Mouse (Mus musculus): ENCODE measurements around the gene Elavl2. TPM values are rescaled to one million over a fixed set of nuclear protein-coding genes. Genes with fewer than 3 reads are reported as not detected.
A peak's percentile ranks its signal among the peaks of the same experiment; 100 is the strongest.

Elavl2 gene
- total RNA-seq, 2 experiments from 2014 or later = 172 to 173 TPM

GRCm38 (mm10) chr4:91228341-91228740 lies 172.2 kb downstream of the Elavl2 start:
- DNase-seq = no peak
- intact Hi-C loops (cut with DNase I) = no loop called here

DNA sequence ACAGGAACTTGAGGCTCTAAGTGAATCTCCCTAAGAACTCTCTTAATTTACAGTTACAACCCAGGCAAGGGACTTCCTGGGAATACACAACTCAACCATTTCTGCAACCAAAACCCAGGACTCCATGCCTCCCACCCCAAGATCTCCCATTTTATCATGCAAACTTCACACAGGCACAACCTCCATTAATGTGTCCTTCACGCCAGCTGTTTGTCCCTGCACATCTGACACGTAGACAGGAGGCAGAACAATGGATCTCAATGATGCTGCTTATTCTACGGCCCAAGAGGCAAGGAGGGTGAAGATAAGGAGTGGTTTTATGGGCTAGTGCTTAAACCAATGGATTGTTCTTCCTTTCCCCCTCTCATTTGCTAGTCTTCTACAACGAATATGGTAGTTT lies 176.8 kb downstream of the Elavl2 start:
- no peak for DNase-seq
- intact Hi-C loops (cut with DNase I) = no loop called here

DNA sequence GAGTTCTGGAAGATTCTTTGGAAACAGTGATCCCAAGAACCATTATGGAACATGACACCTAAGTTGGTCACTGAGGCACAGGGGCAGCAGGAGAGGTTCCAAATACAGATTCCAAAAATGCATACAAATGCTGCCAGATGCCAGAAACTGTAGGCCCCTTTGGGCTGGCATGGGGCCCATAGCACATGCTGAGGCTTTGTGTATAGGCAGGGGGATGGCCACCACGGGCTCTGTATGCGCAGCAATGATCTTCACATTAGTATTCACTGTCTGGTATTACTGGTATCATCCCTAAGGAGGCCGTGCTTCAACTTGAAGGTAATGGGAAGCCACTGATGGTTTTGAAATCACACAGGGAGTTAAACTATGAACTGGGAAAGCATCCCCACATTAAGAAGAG lies 181.3 kb downstream of the Elavl2 start:
- intact Hi-C loops (cut with DNase I) = no loop called here

GRCm38 (mm10) chr4:91213917-91214316 lies 186.7 kb downstream of the Elavl2 start:
- no peak for DNase-seq
- intact Hi-C loops (cut with DNase I) = no loop called here

More for the DNA sequence above, 181.3 kb downstream of the Elavl2 start:
- DNase-seq = peak; percentile 69

DNA sequence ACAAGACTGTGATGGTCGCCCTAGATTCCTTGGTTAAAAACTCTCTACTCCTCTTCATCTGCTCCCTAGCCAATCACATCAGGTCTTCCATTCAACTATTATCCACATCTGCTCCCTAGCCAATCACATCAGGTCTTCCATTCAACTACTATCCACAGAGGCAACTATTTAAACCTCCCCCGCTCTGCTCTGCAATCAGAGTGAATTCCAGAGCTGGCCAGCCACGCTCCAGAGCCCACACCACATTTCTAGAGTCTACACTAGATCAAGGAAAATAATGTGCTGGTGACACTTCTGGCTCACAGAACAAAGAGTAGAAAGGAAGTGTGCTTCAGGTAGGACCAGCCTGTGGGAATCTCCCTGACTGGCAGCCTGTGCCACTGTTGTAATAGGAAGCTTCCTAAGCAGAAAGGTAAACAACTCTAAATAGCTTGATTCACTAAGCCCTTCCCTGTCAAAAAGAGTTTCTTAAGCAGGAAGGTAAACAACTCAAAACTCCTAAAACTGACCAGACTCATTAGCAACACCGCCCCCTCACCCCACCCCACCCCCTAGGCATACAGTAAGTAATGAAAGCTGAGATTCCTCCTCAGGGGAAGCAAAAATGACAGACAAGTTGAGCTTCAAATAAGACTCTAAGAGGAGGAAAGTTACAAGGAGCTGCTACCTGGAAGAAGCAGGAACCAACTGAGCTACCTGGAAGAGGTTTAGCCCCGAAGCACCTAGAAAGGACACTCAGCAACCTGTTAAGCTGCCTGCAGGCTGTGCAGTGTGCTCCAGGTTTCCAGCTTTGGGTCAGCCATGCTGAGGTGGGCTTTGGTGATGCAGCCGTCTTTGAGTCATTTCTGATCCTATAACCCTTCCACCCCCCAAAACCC lies 191.9 kb downstream of the Elavl2 start:
- intact Hi-C loops (cut with DNase I) = no loop called here

More for the DNA sequence above, 191.9 kb downstream of the Elavl2 start:
- no peak for DNase-seq

Small RNA genes lying within 50 kb of the gene (microRNA-seq; reads per million reads assigned to microRNA genes)
- gene Mir6402 = not detected

Measured in left cerebral cortex, postnatal 4 days (tissue).